Mouse (Mus musculus) myocyte (in vitro differentiated cells): Measurements from ENCODE around the gene P3h2.

Experiments
- CEBPB ChIP-seq: IDR thresholded peaks from 2 replicates; pipeline ENCODE4 v1.6.1; 2011; ENCODE audit warnings: mild to moderate bottlenecking, moderate library complexity; ENCODE audit not compliant: poor library complexity, insufficient read depth, severe bottlenecking
- E2F4 ChIP-seq: IDR thresholded peaks from one replicate; pipeline ENCODE4 v1.6.1; 2011; ENCODE audit warnings: mild to moderate bottlenecking, control low read depth, moderate library complexity; ENCODE audit not compliant: insufficient read depth
- MAX ChIP-seq: IDR thresholded peaks from one replicate; pipeline ENCODE4 v1.6.1; 2011; ENCODE audit warnings: low read depth, mild to moderate bottlenecking, control low read depth
- MYOD1 ChIP-seq, 3 experiments: IDR thresholded peaks; one replicate each; pipeline ENCODE4 v1.6.1; 2011; ENCODE audit warnings: control low read depth in 2 of 3, low read depth in 2 of 3, mild to moderate bottlenecking in 2 of 3, moderate library complexity in 1 of 3; ENCODE audit not compliant: insufficient read length in 2 of 3, control insufficient read depth in 1 of 3
- MYOG ChIP-seq, 3 experiments: IDR thresholded peaks; one replicate each; pipeline ENCODE4 v1.6.1; 2011; ENCODE audit warnings: control low read depth in 2 of 3, low read depth in 2 of 3, mild to moderate bottlenecking in 2 of 3; ENCODE audit not compliant: insufficient read length in 2 of 3, control insufficient read depth in 1 of 3, insufficient read depth in 1 of 3
- POLR2A ChIP-seq: IDR thresholded peaks from one replicate; pipeline ENCODE4 v1.6.1; 2011; ENCODE audit warnings: low read depth, mild to moderate bottlenecking, control low read depth, moderate library complexity; ENCODE audit not compliant: insufficient read length
- POLR2AphosphoS2 ChIP-seq: IDR thresholded peaks from one replicate; pipeline ENCODE4 v1.6.1; 2011; ENCODE audit warnings: low read depth, control low read depth; ENCODE audit not compliant: insufficient read length
- REST ChIP-seq: IDR thresholded peaks from one replicate; pipeline ENCODE4 v1.6.1; 2011; ENCODE audit warnings: mild to moderate bottlenecking, control low read depth, moderate library complexity; ENCODE audit not compliant: insufficient read depth, insufficient read length
- TCF12 ChIP-seq: IDR thresholded peaks from one replicate; pipeline ENCODE4 v1.6.1; 2011; ENCODE audit warnings: mild to moderate bottlenecking, control low read depth; ENCODE audit not compliant: poor library complexity, insufficient read depth, severe bottlenecking
- TCF3 ChIP-seq: IDR thresholded peaks from one replicate; pipeline ENCODE4 v1.6.1; 2011; ENCODE audit warnings: low read depth, control low read depth; ENCODE audit not compliant: insufficient read length
- USF1 ChIP-seq: IDR thresholded peaks from one replicate; pipeline ENCODE4 v1.6.1; 2011; ENCODE audit warnings: low read depth, mild to moderate bottlenecking, control low read depth, moderate library complexity

DNA sequence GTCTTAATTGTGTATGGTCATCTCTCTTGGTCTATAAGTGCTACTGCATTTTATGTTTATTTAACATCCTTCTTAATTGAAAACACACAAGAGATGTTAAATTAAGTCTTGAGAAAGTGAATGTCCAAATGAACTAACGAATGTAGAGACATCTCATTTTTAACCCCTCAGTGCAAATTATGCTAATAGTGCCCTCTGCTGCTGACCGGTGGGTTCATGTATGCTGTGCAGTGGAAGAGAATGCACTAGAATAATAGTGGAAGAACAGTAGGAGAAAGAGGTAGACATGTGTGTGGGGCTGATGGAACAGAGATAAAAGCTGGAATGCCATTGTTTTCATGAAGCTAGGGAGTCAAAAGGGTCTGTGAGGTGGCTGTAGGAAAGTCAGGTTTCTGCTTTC is 153.6 kb downstream of the P3h2 start:
- TF ChIP-seq TCF12 (no peak), MYOG (IDR thresholded peaks at IDR 0.05; ENCODE audit: control insufficient read depth in 1 of 3, insufficient read depth in 1 of 3, insufficient read length in 2 of 3, low read depth in 2 of 3) (no peak), POLR2A (no peak), POLR2AphosphoS2 (no peak), MAX (no peak), CEBPB (no peak), E2F4 (no peak), MYOD1 (IDR thresholded peaks at IDR 0.05; ENCODE audit: control insufficient read depth in 1 of 3, insufficient read length in 2 of 3, low read depth in 2 of 3) (no peak), USF1 (no peak), REST (no peak), TCF3 (no peak)
